In genomic region chr9:45539265-45540044, GRCm38 (mm10) we compare ENCODE assay signal across 16 mouse cellular contexts.
DNase-seq lines count a peak whose midpoint lies in the region; ATAC-seq lines count a peak whose summit lies in the region.
"Had no signal": no experiment of that assay in that cellular context is flagged by ENCODE, and none has a peak within 500 bp of the region (broad histone marks: within the 10 kb centered on the region; RNA-seq: fewer than 3 reads in every experiment).

No protein-coding gene starts in this region.

- no peak overlapping the region for H3K27ac ChIP-seq in intestine, embryonic 15.5 days
- H3K27ac ChIP-seq: embryonic facial prominence, embryonic 12.5 days; heart, embryonic 13.5 days; midbrain, embryonic 12.5 days; neural tube, embryonic 12.5 days had no signal

- no peaks in the 10 kb centered on the region for H3K27me3 ChIP-seq in intestine, embryonic 15.5 days (replicated peaks)
- H3K27me3 ChIP-seq: embryonic facial prominence, embryonic 12.5 days; midbrain, embryonic 12.5 days; neural tube, embryonic 12.5 days had no signal

- no peaks in the 10 kb centered on the region for H3K9me3 ChIP-seq in intestine, embryonic 15.5 days
- H3K9me3 ChIP-seq: embryonic facial prominence, embryonic 12.5 days; heart, embryonic 13.5 days; midbrain, embryonic 12.5 days; neural tube, embryonic 12.5 days had no signal

- WGBS in intestine, embryonic 15.5 days, result 79% methylated on average over 14 of the region's 14 CpGs

- no peak overlapping the region for H3K4me3 ChIP-seq in intestine, embryonic 15.5 days (replicated peaks)
- H3K4me3 ChIP-seq: embryonic facial prominence, embryonic 12.5 days; heart, embryonic 13.5 days; midbrain, embryonic 12.5 days; neural tube, embryonic 12.5 days had no signal

- no peak overlapping the region for H3K4me2 ChIP-seq in intestine, embryonic 15.5 days (replicated peaks)
- H3K4me2 ChIP-seq: embryonic facial prominence, embryonic 12.5 days; heart, embryonic 13.5 days; midbrain, embryonic 12.5 days; neural tube, embryonic 12.5 days had no signal

- no peak for ATAC-seq in intestine, embryonic 15.5 days
- ATAC-seq: intestine, postnatal 0 days; liver, postnatal 0 days had no signal

- peak; percentile 16 for DNase-seq in kidney, postnatal 10 days
- no peak for DNase-seq in kidney, adult 8-10 months
- peak; percentile 51 for DNase-seq in testis, postnatal 10 days (ENCODE audit: low spot score)
- no peak for DNase-seq in testis, postnatal 14 days (ENCODE audit: low spot score)
- peak; percentile 75 to 89 for DNase-seq in cerebellum, postnatal 14 days
- DNase-seq in urinary bladder, postnatal 36 days (ENCODE audit: low spot score in 2 of 2), result no peak
- DNase-seq: heart, postnatal 4 days; kidney, postnatal 4 days; liver, postnatal 0 days; lung, postnatal 36 days had no signal

- H3K4me1 ChIP-seq in intestine, embryonic 15.5 days (replicated peaks), result no peaks in the 10 kb centered on the region
- H3K4me1 ChIP-seq: embryonic facial prominence, embryonic 12.5 days; heart, embryonic 13.5 days had no signal

- H3K9ac ChIP-seq in intestine, embryonic 15.5 days, result no peak overlapping the region
- H3K9ac ChIP-seq: embryonic facial prominence, embryonic 12.5 days; heart, embryonic 13.5 days; liver, postnatal 0 days; midbrain, embryonic 12.5 days; neural tube, embryonic 12.5 days had no signal

- no peaks in the 10 kb centered on the region for H3K36me3 ChIP-seq in intestine, embryonic 15.5 days
- H3K36me3 ChIP-seq: embryonic facial prominence, embryonic 12.5 days; heart, embryonic 13.5 days; midbrain, embryonic 12.5 days; neural tube, embryonic 12.5 days had no signal

Comparison
In these comparisons a context has a peak if more than half of its experiments do, and no peak if none do; other contexts are left out.
1. DNase-seq: peak in kidney, postnatal 10 days (single experiment), testis, postnatal 10 days (single experiment) and cerebellum, postnatal 14 days (2 of 2); none in kidney, adult 8-10 months (0 of 2), testis, postnatal 14 days (single experiment) and urinary bladder, postnatal 36 days (0 of 2).